Mouse (Mus musculus): ENCODE data around the gene Hoxb9.

Hoxb9 gene

GRCm38 (mm10) chr11:96313134-96313533 is 41.9 kb downstream of the Hoxb9 start:
- no peak for DNase-seq (ENCODE audit: low read depth in 2 of 2, low spot score in 2 of 2)

- DNase-seq (ENCODE audit: low read depth in 2 of 2, low spot score in 2 of 2), result no peak
Measured at GRCm38 (mm10) chr11:96313806-96314428, 42.7 kb downstream of the Hoxb9 start.

DNA sequence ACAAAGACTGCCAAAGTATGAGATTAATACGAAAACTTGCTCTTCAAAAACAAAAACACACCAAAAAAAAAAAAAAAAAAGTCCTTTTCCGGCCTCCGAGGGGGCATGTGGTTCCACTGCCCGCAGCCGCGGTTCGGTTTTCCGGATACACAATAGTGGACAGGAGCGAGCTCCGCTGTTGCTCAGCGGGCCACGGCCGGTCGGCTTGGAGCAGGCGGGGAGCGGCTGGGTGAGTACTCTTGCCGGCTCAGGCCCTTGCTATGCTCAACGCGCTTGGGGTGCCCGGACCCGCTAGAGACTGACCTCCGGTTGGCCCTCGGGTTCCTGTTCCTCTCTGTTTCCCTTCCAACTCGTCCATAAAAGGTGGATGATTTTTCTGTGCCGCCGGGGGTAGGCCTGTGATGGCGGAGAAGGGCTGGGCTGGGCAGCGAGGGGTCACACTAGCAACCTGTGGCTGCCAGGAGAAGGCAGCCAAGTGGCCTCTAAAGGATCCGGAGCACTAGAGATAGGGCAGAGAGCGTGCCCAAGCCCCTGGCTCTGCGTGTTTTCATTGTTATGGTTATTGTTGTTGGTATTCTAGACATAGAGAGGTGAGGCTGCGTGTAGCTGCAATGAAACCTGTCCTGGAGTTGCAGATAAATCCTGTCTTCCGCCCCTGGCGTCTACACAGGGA is 43.5 kb downstream of the Hoxb9 start:
- DNase-seq (ENCODE audit: low read depth in 2 of 2, low spot score in 2 of 2), result no peak

GRCm38 (mm10) chr11:96315344-96315681 is 44.1 kb downstream of the Hoxb9 start:
- DNase-seq (ENCODE audit: low read depth in 2 of 2, low spot score in 2 of 2), result no peak

GRCm38 (mm10) chr11:96316696-96317607 is 45.7 kb downstream of the Hoxb9 start:
- no peak for DNase-seq (ENCODE audit: low read depth in 2 of 2, low spot score in 2 of 2)

DNA sequence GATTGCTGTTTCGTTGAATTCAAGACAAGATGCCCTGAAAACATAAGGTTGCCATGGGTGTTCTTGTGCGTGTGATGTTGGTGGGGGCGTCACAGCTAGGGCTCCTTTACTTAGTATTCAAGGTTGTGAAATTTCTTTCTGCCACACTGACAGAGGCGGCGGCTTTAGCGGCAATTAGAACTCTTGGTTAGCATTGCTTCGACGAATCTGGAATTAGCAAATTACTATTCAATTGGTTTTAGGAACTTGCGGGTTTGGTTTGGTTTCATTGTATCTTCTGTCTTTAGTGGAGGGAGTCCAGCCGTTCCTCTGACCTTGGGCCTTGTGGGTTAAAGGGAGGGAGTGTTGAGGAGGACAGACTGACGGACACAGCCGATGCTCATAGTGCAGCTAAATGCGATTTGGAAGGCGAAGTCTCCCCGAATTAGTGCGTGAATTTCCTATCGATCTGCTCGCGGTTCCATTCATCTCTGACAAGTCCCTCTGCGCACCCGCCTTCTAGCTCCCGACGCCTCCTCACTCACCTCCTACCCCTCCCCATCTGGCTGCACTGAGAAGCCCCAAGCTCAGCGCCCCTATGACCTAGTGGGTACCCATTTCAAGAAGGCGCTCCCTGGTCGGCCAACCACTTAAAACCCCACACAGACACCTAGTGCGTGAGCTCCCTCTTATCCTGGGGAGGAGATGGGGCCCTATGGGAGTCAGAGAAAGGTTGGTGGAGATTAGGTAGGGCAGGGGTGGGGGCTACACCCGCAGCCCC is 46.5 kb downstream of the Hoxb9 start, which contains the start of gene Hoxb4:
Gene Hoxb4, plus strand, starts transcription at position 660 of the 760 bp plus-strand sequence.
- DNase-seq (ENCODE audit: low read depth in 2 of 2, low spot score in 2 of 2), result no peak

- peak in 1 of 2 experiments; percentile 46 for DNase-seq (ENCODE audit: low read depth in 2 of 2, low spot score in 2 of 2)
Measured at GRCm38 (mm10) chr11:96318368-96319070, 47.3 kb downstream of the Hoxb9 start.

DNA sequence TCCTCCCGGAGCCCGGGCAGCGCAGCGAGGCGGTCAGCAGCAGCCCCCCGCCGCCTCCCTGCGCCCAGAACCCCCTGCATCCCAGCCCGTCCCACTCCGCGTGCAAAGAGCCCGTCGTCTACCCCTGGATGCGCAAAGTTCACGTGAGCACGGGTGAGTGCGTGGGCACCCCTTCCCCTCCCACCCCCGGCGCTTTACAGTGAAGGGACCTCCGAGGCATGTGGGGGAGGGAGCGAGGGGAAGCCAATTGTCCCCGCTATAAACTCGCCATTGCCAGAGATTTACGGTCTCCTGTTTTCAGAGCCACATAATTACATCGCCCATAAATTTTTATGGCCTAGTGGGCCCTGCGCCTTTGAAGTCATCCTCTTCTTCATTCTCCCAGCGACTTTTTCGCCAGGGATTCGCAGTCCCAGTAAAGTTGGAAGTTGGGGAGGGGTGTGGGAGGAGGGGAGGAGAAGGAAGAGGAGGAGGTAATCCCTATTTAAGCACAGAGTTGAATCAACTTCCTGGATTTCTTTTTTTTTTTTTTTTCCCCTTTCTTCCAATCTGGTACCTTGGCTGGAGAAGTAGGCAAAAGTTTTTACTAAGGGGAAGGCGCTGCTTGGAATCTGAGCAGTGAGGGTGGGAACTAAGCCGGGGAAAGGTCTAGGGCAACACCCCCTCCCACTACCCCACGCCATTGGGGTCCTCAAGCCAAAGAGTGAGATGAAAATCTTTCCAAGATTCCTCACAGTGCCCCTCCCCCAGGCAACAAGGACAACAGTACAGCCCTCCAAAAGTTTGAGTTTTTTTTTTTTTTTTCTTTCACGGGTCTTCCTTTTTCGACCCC is 48.0 kb downstream of the Hoxb9 start:
- no peak for DNase-seq (ENCODE audit: low read depth in 2 of 2, low spot score in 2 of 2)

- no peak for DNase-seq (ENCODE audit: low read depth in 2 of 2, low spot score in 2 of 2)
Measured at GRCm38 (mm10) chr11:96319910-96320309, 48.7 kb downstream of the Hoxb9 start.

GRCm38 (mm10) chr11:96320688-96321087 is 49.4 kb downstream of the Hoxb9 start:
- no peak for DNase-seq (ENCODE audit: low read depth in 2 of 2, low spot score in 2 of 2)

- no peak for DNase-seq (ENCODE audit: low read depth in 2 of 2, low spot score in 2 of 2)
Measured at GRCm38 (mm10) chr11:96321846-96322245, 50.6 kb downstream of the Hoxb9 start.

- no peak for DNase-seq (ENCODE audit: low read depth in 2 of 2, low spot score in 2 of 2)
Measured at GRCm38 (mm10) chr11:96322738-96323137, 51.5 kb downstream of the Hoxb9 start.

DNA sequence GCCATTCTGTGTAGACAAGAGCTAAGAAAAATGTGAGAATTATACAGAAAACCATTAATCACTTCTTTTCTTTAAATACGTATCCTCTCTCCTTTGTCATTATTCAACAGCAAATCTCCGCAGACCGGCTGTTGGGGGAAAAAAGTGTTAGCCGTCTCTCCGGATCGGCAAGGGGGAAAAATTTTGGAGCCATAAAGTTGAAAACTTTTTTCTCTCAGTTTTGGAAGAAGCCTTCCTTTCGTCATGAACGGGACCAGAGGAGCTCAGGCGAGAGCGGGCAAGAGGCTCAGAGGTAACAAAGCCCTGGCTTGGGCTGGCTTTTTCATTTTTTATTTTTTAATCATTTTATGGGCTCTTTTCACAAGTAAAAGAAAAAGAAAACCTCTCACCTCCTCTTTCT is 51.9 kb downstream of the Hoxb9 start, which contains the start of gene Hoxb3:
Gene Hoxb3, plus strand, starts transcription at position 173 of the 400 bp plus-strand sequence.
- DNase-seq (ENCODE audit: low read depth in 2 of 2, low spot score in 2 of 2), result no peak

GRCm38 (mm10) chr11:96324125-96324524 is 52.9 kb downstream of the Hoxb9 start:
- no peak for DNase-seq (ENCODE audit: low read depth in 2 of 2, low spot score in 2 of 2)

- DNase-seq (ENCODE audit: low read depth in 2 of 2, low spot score in 2 of 2), result no peak
Measured at GRCm38 (mm10) chr11:96324965-96325364, 53.7 kb downstream of the Hoxb9 start.

- no peak for DNase-seq (ENCODE audit: low read depth in 2 of 2, low spot score in 2 of 2)
Measured at GRCm38 (mm10) chr11:96325747-96326212, 54.5 kb downstream of the Hoxb9 start.
